Comparison of ENCODE assay signal across 8 mouse cellular contexts in genomic region chr13:21784311-21784710, GRCm38 (mm10). TPM values are rescaled to one million over a fixed set of nuclear protein-coding genes. Genes with fewer than 3 reads are reported as not detected.
A peak's percentile ranks its signal among the peaks of the same experiment; 100 is the strongest.
DNase-seq lines count a peak whose midpoint lies in the region; ATAC-seq and TF ChIP-seq lines count a peak whose summit lies in the region.

No protein-coding gene starts in this region.

- intact Hi-C loops in heart, postnatal 36 days (cut with DNase I), result loop anchor here (10.0 kb wide), 5 partner anchors 50 to 1900 kb away; partner anchors contain the start of genes Hist1h2ac, Hist1h2ai, Hist1h2ap and Hist1h2bc
- intact Hi-C loops in left cerebral cortex, postnatal 14 days (cut with DNase I), result no loop called here

- H3K27me3 ChIP-seq in heart, embryonic 12.5 days (replicated peaks), result no peaks in the 10 kb centered on the region
- no peaks in the 10 kb centered on the region for H3K27me3 ChIP-seq in E14TG2a.4 (ENCODE audit: insufficient read depth, low read length)
- no peaks in the 10 kb centered on the region for H3K27me3 ChIP-seq in limb, embryonic 14.5 days (ENCODE audit: control insufficient read depth, insufficient read depth, low read length)

- no peaks in the 10 kb centered on the region for H3K36me3 ChIP-seq in heart, embryonic 12.5 days
- H3K36me3 ChIP-seq in E14TG2a.4 (ENCODE audit: insufficient read depth, low read length), result no peaks in the 10 kb centered on the region
- no peaks in the 10 kb centered on the region for H3K36me3 ChIP-seq in limb, embryonic 14.5 days (ENCODE audit: control insufficient read depth, insufficient read depth, low read length)

- H3K9me3 ChIP-seq in heart, embryonic 12.5 days (replicated peaks), result no peaks in the 10 kb centered on the region
- no peaks in the 10 kb centered on the region for H3K9me3 ChIP-seq in E14TG2a.4 (ENCODE audit: low read length)
- no peaks in the 10 kb centered on the region for H3K9me3 ChIP-seq in limb, embryonic 14.5 days (ENCODE audit: control insufficient read depth, low read length)

- ATAC-seq in heart, embryonic 12.5 days (ENCODE audit: insufficient number of reproducible peaks, low FRiP score), result no peak
- no peak for ATAC-seq in limb, embryonic 14.5 days (ENCODE audit: low FRiP score, low read depth)
- no peak for ATAC-seq in megakaryocyte-erythroid progenitor cell, adult 5-6 weeks (replicated peaks; ENCODE audit: low FRiP score, low TSS enrichment, poor library complexity, severe bottlenecking)

- H3K4me3 ChIP-seq in heart, embryonic 12.5 days, result 0 out of 2 replicates have a peak overlapping the region, but pooled peaks have one; percentile 37
- peak overlapping the region; percentile 73 for H3K4me3 ChIP-seq in E14TG2a.4 (replicated peaks; ENCODE audit: low read length)
- no peak overlapping the region for H3K4me3 ChIP-seq in embryonic fibroblast, embryonic 13.5 days (ENCODE audit: insufficient read depth, low read length)
- peak overlapping the region; percentile 36; the same call in 1 of the 2 replicates for H3K4me3 ChIP-seq in limb, embryonic 14.5 days (replicated peaks; ENCODE audit: low read length)

- H3K4me2 ChIP-seq in heart, embryonic 12.5 days, result peak overlapping the region; percentile 66
- H3K4me2 ChIP-seq in limb, embryonic 14.5 days (replicated peaks; ENCODE audit: low read depth, low read length, severe bottlenecking), result peak overlapping the region; percentile 72

- H3K9ac ChIP-seq in heart, embryonic 12.5 days, result peak overlapping the region; percentile 64
- H3K9ac ChIP-seq in limb, embryonic 14.5 days (ENCODE audit: low read depth, low read length, severe bottlenecking), result peak overlapping the region; percentile 52

- no peak for TF ChIP-seq CTCF in E14TG2a.4 (conservative IDR thresholded peaks at IDR 0.05; ENCODE audit: low read length)
- TF ChIP-seq CTCF in embryonic fibroblast, embryonic 13.5 days (IDR thresholded peaks at IDR 0.05; ENCODE audit: borderline replicate concordance, insufficient read depth, low read length), result no peak

- TF ChIP-seq POLR2A in embryonic fibroblast, embryonic 13.5 days (IDR thresholded peaks at IDR 0.05; ENCODE audit: low read depth, low read length), result no peak
- TF ChIP-seq POLR2A in limb, embryonic 14.5 days (IDR thresholded peaks at IDR 0.05; ENCODE audit: borderline replicate concordance, extremely low read depth, insufficient read depth, insufficient read length), result no peak

- WGBS in heart, embryonic 12.5 days, result 41% methylated on average over 6 of the region's 6 CpGs
- WGBS in limb, embryonic 14.5 days, result 27% methylated on average over 6 of the region's 6 CpGs

- peak overlapping the region; percentile 85 for H3K27ac ChIP-seq in heart, embryonic 12.5 days (ENCODE audit: poor library complexity, severe bottlenecking)
- peak overlapping the region; percentile 91 for H3K27ac ChIP-seq in embryonic fibroblast, embryonic 13.5 days (ENCODE audit: insufficient read depth, low read length)
- H3K27ac ChIP-seq in limb, embryonic 14.5 days (replicated peaks; ENCODE audit: low read depth, low read length), result peak overlapping the region; percentile 93

- DNase-seq in heart, postnatal 36 days, result no peak
- DNase-seq in limb, embryonic 14.5 days (ENCODE audit: low spot score), result no peak
- DNase-seq in c-Kit-positive CD71-positive TER-119-positive erythroid progenitor cells, embryonic 14.5 days (ENCODE audit: low spot score), result no peak
- no peak for DNase-seq in left cerebral cortex, postnatal 14 days (ENCODE audit: low spot score in 2 of 2)

- peaks cover 33% of the 10 kb centered on the region for H3K4me1 ChIP-seq in heart, embryonic 12.5 days (replicated peaks)
- H3K4me1 ChIP-seq in E14TG2a.4 (replicated peaks; ENCODE audit: low read depth, low read length), result peaks cover 61% of the 10 kb centered on the region
- no peaks in the 10 kb centered on the region for H3K4me1 ChIP-seq in embryonic fibroblast, embryonic 13.5 days (ENCODE audit: control insufficient read depth, insufficient read depth, low read length)
- H3K4me1 ChIP-seq in limb, embryonic 14.5 days (ENCODE audit: control insufficient read depth, insufficient read depth, low read length), result peaks cover 20% of the 10 kb centered on the region

RNA-seq across cellular contexts. Expression of gene Hist1h3i, which starts 1.1 kb away (rescaled TPM):
- 54.7 and 68.0 TPM in 2 replicates for polyA plus RNA-seq in heart, embryonic 12.5 days (2016; fragmentation: Nextera tagmentation; extraction: Ambion mirVana)
- 10 to 100 TPM; 22.6 to 23.7 TPM for total RNA-seq in heart, postnatal 36 days (2021)
- 4.3 and 8.6 TPM in 2 replicates for polyA plus RNA-seq in embryonic fibroblast, embryonic 13.5 days (2011; ENCODE audit: insufficient read length, low read depth, missing spikeins)
- 39.9 and 59.2 TPM in 2 replicates for polyA plus RNA-seq in limb, embryonic 14.5 days (2012; rRNA removed)
- polyA plus RNA-seq in limb, embryonic 14.5 days (2014; fragmentation: Nextera tagmentation; extraction: Ambion mirVana), result 142 and 166 TPM in 2 replicates
- total RNA-seq in megakaryocyte-erythroid progenitor cell, adult 5-6 weeks (2014; fragmentation: Nextera tagmentation), result 310 and 340 TPM in 2 replicates
- total RNA-seq in megakaryocyte-erythroid progenitor cell, adult 5-6 weeks (2017), result 88.3 and 299 TPM in 2 replicates
- total RNA-seq in left cerebral cortex, postnatal 14 days (2021), result 10 to 100 TPM; 51.4 to 75.0 TPM

RNA-seq across cellular contexts. Expression of gene Hist1h2an, which starts 2.7 kb away (rescaled TPM):
- 1.3 and 6.2 TPM in 2 replicates for polyA plus RNA-seq in heart, embryonic 12.5 days (2016; fragmentation: Nextera tagmentation; extraction: Ambion mirVana)
- total RNA-seq in heart, postnatal 36 days (2021), result 1 to 10 TPM; 1.0 to 2.1 TPM
- not detected in 2 replicates for polyA plus RNA-seq in embryonic fibroblast, embryonic 13.5 days (2011; ENCODE audit: insufficient read length, low read depth, missing spikeins)
- polyA plus RNA-seq in limb, embryonic 14.5 days (2012; rRNA removed), result 9.3 and 19.2 TPM in 2 replicates
- 6.1 and 8.1 TPM in 2 replicates for polyA plus RNA-seq in limb, embryonic 14.5 days (2014; fragmentation: Nextera tagmentation; extraction: Ambion mirVana)
- total RNA-seq in megakaryocyte-erythroid progenitor cell, adult 5-6 weeks (2014; fragmentation: Nextera tagmentation), result 4.6 and 28.8 TPM in 2 replicates
- 538 and 611 TPM in 2 replicates for total RNA-seq in megakaryocyte-erythroid progenitor cell, adult 5-6 weeks (2017)
- 1 to 10 TPM; 2.5 to 6.9 TPM for total RNA-seq in left cerebral cortex, postnatal 14 days (2021)

RNA-seq across cellular contexts. Expression of gene Hist1h2bp, which starts 3.0 kb away (rescaled TPM):
- 1.3 and 1.4 TPM in 2 replicates for polyA plus RNA-seq in heart, embryonic 12.5 days (2016; fragmentation: Nextera tagmentation; extraction: Ambion mirVana)
- total RNA-seq in heart, postnatal 36 days (2021), result 1 to 10 TPM; 5.4 to 5.7 TPM
- polyA plus RNA-seq in embryonic fibroblast, embryonic 13.5 days (2011; ENCODE audit: insufficient read length, low read depth, missing spikeins), result 1.0 TPM in 1 of 2 replicates, not detected in the other
- 1.8 and 2.2 TPM in 2 replicates for polyA plus RNA-seq in limb, embryonic 14.5 days (2012; rRNA removed)
- polyA plus RNA-seq in limb, embryonic 14.5 days (2014; fragmentation: Nextera tagmentation; extraction: Ambion mirVana), result 1.9 and 2.1 TPM in 2 replicates
- total RNA-seq in megakaryocyte-erythroid progenitor cell, adult 5-6 weeks (2014; fragmentation: Nextera tagmentation), result 19.6 and 62.9 TPM in 2 replicates
- total RNA-seq in megakaryocyte-erythroid progenitor cell, adult 5-6 weeks (2017), result 33.7 and 54.7 TPM in 2 replicates
- 10 to 100 TPM in 1 of 2 experiments, 1 to 10 TPM in 1; 6.7 to 11.2 TPM for total RNA-seq in left cerebral cortex, postnatal 14 days (2021)

RNA-seq across cellular contexts. Expression of gene Hist1h1b, which starts 3.9 kb away (rescaled TPM):
- polyA plus RNA-seq in heart, embryonic 12.5 days (2016; fragmentation: Nextera tagmentation; extraction: Ambion mirVana), result 12.4 and 12.5 TPM in 2 replicates
- total RNA-seq in heart, postnatal 36 days (2021), result 10 to 100 TPM in 1 of 2 experiments, 1 to 10 TPM in 1; 9.8 to 10.6 TPM
- polyA plus RNA-seq in embryonic fibroblast, embryonic 13.5 days (2011; ENCODE audit: insufficient read length, low read depth, missing spikeins), result 2.3 and 7.8 TPM in 2 replicates
- polyA plus RNA-seq in limb, embryonic 14.5 days (2012; rRNA removed), result 5.9 and 6.7 TPM in 2 replicates
- 8.9 and 13.0 TPM in 2 replicates for polyA plus RNA-seq in limb, embryonic 14.5 days (2014; fragmentation: Nextera tagmentation; extraction: Ambion mirVana)
- total RNA-seq in megakaryocyte-erythroid progenitor cell, adult 5-6 weeks (2014; fragmentation: Nextera tagmentation), result 569 and 631 TPM in 2 replicates
- total RNA-seq in megakaryocyte-erythroid progenitor cell, adult 5-6 weeks (2017), result 1,368 and 2,131 TPM in 2 replicates
- 10 to 100 TPM in 1 of 2 experiments, 1 to 10 TPM in 1; 7.6 to 10.5 TPM for total RNA-seq in left cerebral cortex, postnatal 14 days (2021)

RNA-seq across cellular contexts. Expression of gene Hist1h2bq, which starts 25.7 kb away (rescaled TPM):
- 8.4 and 12.7 TPM in 2 replicates for polyA plus RNA-seq in heart, embryonic 12.5 days (2016; fragmentation: Nextera tagmentation; extraction: Ambion mirVana)
- 10 to 100 TPM; 35.1 to 36.5 TPM for total RNA-seq in heart, postnatal 36 days (2021)
- polyA plus RNA-seq in embryonic fibroblast, embryonic 13.5 days (2011; ENCODE audit: insufficient read length, low read depth, missing spikeins), result 1.0 and 2.3 TPM in 2 replicates
- polyA plus RNA-seq in limb, embryonic 14.5 days (2012; rRNA removed), result 18.4 and 18.7 TPM in 2 replicates
- 20.2 and 24.7 TPM in 2 replicates for polyA plus RNA-seq in limb, embryonic 14.5 days (2014; fragmentation: Nextera tagmentation; extraction: Ambion mirVana)
- 395 and 796 TPM in 2 replicates for total RNA-seq in megakaryocyte-erythroid progenitor cell, adult 5-6 weeks (2014; fragmentation: Nextera tagmentation)
- total RNA-seq in megakaryocyte-erythroid progenitor cell, adult 5-6 weeks (2017), result 0.72 and 1.2 TPM in 2 replicates
- 10 to 100 TPM; 43.6 to 56.5 TPM for total RNA-seq in left cerebral cortex, postnatal 14 days (2021)
